Mouse (Mus musculus): ENCODE measurements around the gene Npvf. TPM values are rescaled to one million over a fixed set of nuclear protein-coding genes. Genes with fewer than 3 reads are reported as not detected.

The Npvf gene
- total RNA-seq, 1 experiment: not detected

GRCm38 (mm10) chr6:50658466-50658865 is 4.2 kb upstream of the Npvf start:
- no peaks in the 10 kb centered on the region for H3K36me3 ChIP-seq (ENCODE audit: control insufficient read depth, insufficient read depth, low read length, poor library complexity, severe bottlenecking)
- H3K4me3 ChIP-seq (ENCODE audit: insufficient read depth in 1 of 2, low read depth in 1 of 2, low read length in 2 of 2, poor library complexity in 1 of 2, severe bottlenecking in 1 of 2): no peak overlapping the region
- H3K9ac ChIP-seq (ENCODE audit: insufficient read depth, low read depth, low read length, poor library complexity, severe bottlenecking): no peak overlapping the region
- TF ChIP-seq ZC3H11A (IDR thresholded peaks at IDR 0.05; ENCODE audit: borderline replicate concordance, low read depth, low read length): no peak
- no peak for TF ChIP-seq MAFK (IDR thresholded peaks at IDR 0.05; ENCODE audit: insufficient read depth, low read depth, low read length)
- TF ChIP-seq CHD2 (IDR thresholded peaks at IDR 0.05; ENCODE audit: low read depth, low read length): no peak
- TF ChIP-seq ZNF384 (IDR thresholded peaks at IDR 0.05; ENCODE audit: low read depth, low read length): no peak
- no peak for TF ChIP-seq HCFC1 (IDR thresholded peaks at IDR 0.05; ENCODE audit: borderline replicate concordance, insufficient read depth, low read length)
- H3K4me1 ChIP-seq (ENCODE audit: control insufficient read depth in 2 of 2, insufficient read depth in 2 of 2, low read length in 2 of 2, poor library complexity in 1 of 2): no peaks in the 10 kb centered on the region
- H3K27ac ChIP-seq (ENCODE audit: insufficient read depth, low read depth, low read length, poor library complexity, severe bottlenecking): no peak overlapping the region
- H3K9me3 ChIP-seq (ENCODE audit: control insufficient read depth, insufficient read depth, low read depth, low read length): no peaks in the 10 kb centered on the region
- DNase-seq (ENCODE audit: low read depth, low spot score): no peak
- in situ Hi-C loops (cut with MboI; ENCODE audit: low sequenced_read_pairs in 2 of 2, unreplicated experiment in 2 of 2): no loop called here

- no peak for TF ChIP-seq HCFC1 (IDR thresholded peaks at IDR 0.05; ENCODE audit: borderline replicate concordance, insufficient read depth, low read length)
- no peak for TF ChIP-seq MAFK (IDR thresholded peaks at IDR 0.05; ENCODE audit: insufficient read depth, low read depth, low read length)
- no peak overlapping the region for H3K27ac ChIP-seq (ENCODE audit: insufficient read depth, low read depth, low read length, poor library complexity, severe bottlenecking)
- in situ Hi-C loops (cut with MboI; ENCODE audit: low sequenced_read_pairs in 2 of 2, unreplicated experiment in 2 of 2): no loop called here
These were observed 3.8 kb upstream of the Npvf start for GRCm38 (mm10) chr6:50658018-50658417.

GRCm38 (mm10) chr6:50656426-50656825 is 2.2 kb upstream of the Npvf start:
- DNase-seq (ENCODE audit: low read depth, low spot score): no peak
- no peak overlapping the region for H3K4me3 ChIP-seq (ENCODE audit: insufficient read depth in 1 of 2, low read depth in 1 of 2, low read length in 2 of 2, poor library complexity in 1 of 2, severe bottlenecking in 1 of 2)
- TF ChIP-seq ZC3H11A (IDR thresholded peaks at IDR 0.05; ENCODE audit: borderline replicate concordance, low read depth, low read length) (no peak), ZNF384 (IDR thresholded peaks at IDR 0.05; ENCODE audit: low read depth, low read length) (no peak), MAFK (IDR thresholded peaks at IDR 0.05; ENCODE audit: insufficient read depth, low read depth, low read length) (no peak), HCFC1 (IDR thresholded peaks at IDR 0.05; ENCODE audit: borderline replicate concordance, insufficient read depth, low read length) (no peak), CHD2 (IDR thresholded peaks at IDR 0.05; ENCODE audit: low read depth, low read length) (no peak)
- no peak overlapping the region for H3K9ac ChIP-seq (ENCODE audit: insufficient read depth, low read depth, low read length, poor library complexity, severe bottlenecking)
- no peak overlapping the region for H3K27ac ChIP-seq (ENCODE audit: insufficient read depth, low read depth, low read length, poor library complexity, severe bottlenecking)
- H3K36me3 ChIP-seq (ENCODE audit: control insufficient read depth, insufficient read depth, low read length, poor library complexity, severe bottlenecking): no peaks in the 10 kb centered on the region
- no peaks in the 10 kb centered on the region for H3K9me3 ChIP-seq (ENCODE audit: control insufficient read depth, insufficient read depth, low read depth, low read length)
- in situ Hi-C loops (cut with MboI; ENCODE audit: low sequenced_read_pairs in 2 of 2, unreplicated experiment in 2 of 2): no loop called here
- H3K4me1 ChIP-seq (ENCODE audit: control insufficient read depth in 2 of 2, insufficient read depth in 2 of 2, low read length in 2 of 2, poor library complexity in 1 of 2): no peaks in the 10 kb centered on the region

More at GRCm38 (mm10) chr6:50658018-50658417, 3.8 kb upstream of the Npvf start:
- no peaks in the 10 kb centered on the region for H3K9me3 ChIP-seq (ENCODE audit: control insufficient read depth, insufficient read depth, low read depth, low read length)
- no peaks in the 10 kb centered on the region for H3K36me3 ChIP-seq (ENCODE audit: control insufficient read depth, insufficient read depth, low read length, poor library complexity, severe bottlenecking)
- no peaks in the 10 kb centered on the region for H3K4me1 ChIP-seq (ENCODE audit: control insufficient read depth in 2 of 2, insufficient read depth in 2 of 2, low read length in 2 of 2, poor library complexity in 1 of 2)
- H3K4me3 ChIP-seq (ENCODE audit: insufficient read depth in 1 of 2, low read depth in 1 of 2, low read length in 2 of 2, poor library complexity in 1 of 2, severe bottlenecking in 1 of 2): no peak overlapping the region
- H3K9ac ChIP-seq (ENCODE audit: insufficient read depth, low read depth, low read length, poor library complexity, severe bottlenecking): no peak overlapping the region
- no peak for DNase-seq (ENCODE audit: low read depth, low spot score)

DNA sequence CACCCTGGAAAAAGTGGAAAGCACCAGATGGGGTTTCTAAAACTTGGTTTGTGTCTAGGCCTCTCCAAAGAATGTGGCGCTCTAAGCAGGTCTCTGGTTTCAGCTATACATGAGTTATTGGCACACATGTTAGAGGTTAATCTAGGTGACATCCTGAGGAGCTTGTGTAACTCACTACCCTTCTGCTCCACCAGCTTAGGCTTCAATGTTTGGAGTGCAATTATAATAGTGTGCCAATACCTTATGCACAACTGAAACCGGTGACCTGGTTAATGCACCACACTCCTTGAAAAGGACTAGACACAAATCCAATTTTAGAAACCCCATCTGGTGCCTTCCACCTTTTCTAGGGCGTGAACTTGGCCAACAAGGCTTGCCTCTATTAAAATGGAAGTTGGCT is 1.7 kb upstream of the Npvf start:
- Histone ChIP-seq H3K27ac (ENCODE audit: insufficient read depth, low read depth, low read length, poor library complexity, severe bottlenecking) (no peak overlapping the region), H3K9me3 (ENCODE audit: control insufficient read depth, insufficient read depth, low read depth, low read length) (no peaks in the 10 kb centered on the region), H3K4me3 (ENCODE audit: insufficient read depth in 1 of 2, low read depth in 1 of 2, low read length in 2 of 2, poor library complexity in 1 of 2, severe bottlenecking in 1 of 2) (no peak overlapping the region), H3K9ac (ENCODE audit: insufficient read depth, low read depth, low read length, poor library complexity, severe bottlenecking) (no peak overlapping the region), H3K36me3 (ENCODE audit: control insufficient read depth, insufficient read depth, low read length, poor library complexity, severe bottlenecking) (no peaks in the 10 kb centered on the region), H3K4me1 (ENCODE audit: control insufficient read depth in 2 of 2, insufficient read depth in 2 of 2, low read length in 2 of 2, poor library complexity in 1 of 2) (no peaks in the 10 kb centered on the region)
- DNase-seq (ENCODE audit: low read depth, low spot score): no peak
- in situ Hi-C loops (cut with MboI; ENCODE audit: low sequenced_read_pairs in 2 of 2, unreplicated experiment in 2 of 2): no loop called here
- TF ChIP-seq ZNF384 (IDR thresholded peaks at IDR 0.05; ENCODE audit: low read depth, low read length) (no peak), ZC3H11A (IDR thresholded peaks at IDR 0.05; ENCODE audit: borderline replicate concordance, low read depth, low read length) (no peak), MAFK (IDR thresholded peaks at IDR 0.05; ENCODE audit: insufficient read depth, low read depth, low read length) (no peak), CHD2 (IDR thresholded peaks at IDR 0.05; ENCODE audit: low read depth, low read length) (no peak), HCFC1 (IDR thresholded peaks at IDR 0.05; ENCODE audit: borderline replicate concordance, insufficient read depth, low read length) (no peak)

GRCm38 (mm10) chr6:50647656-50648055 is 6.6 kb downstream of the Npvf start:
- Histone ChIP-seq H3K4me1 (ENCODE audit: control insufficient read depth in 2 of 2, insufficient read depth in 2 of 2, low read length in 2 of 2, poor library complexity in 1 of 2) (no peaks in the 10 kb centered on the region), H3K9me3 (ENCODE audit: control insufficient read depth, insufficient read depth, low read depth, low read length) (no peaks in the 10 kb centered on the region), H3K36me3 (ENCODE audit: control insufficient read depth, insufficient read depth, low read length, poor library complexity, severe bottlenecking) (no peaks in the 10 kb centered on the region), H3K4me3 (ENCODE audit: insufficient read depth in 1 of 2, low read depth in 1 of 2, low read length in 2 of 2, poor library complexity in 1 of 2, severe bottlenecking in 1 of 2) (no peak overlapping the region), H3K9ac (ENCODE audit: insufficient read depth, low read depth, low read length, poor library complexity, severe bottlenecking) (no peak overlapping the region), H3K27ac (ENCODE audit: insufficient read depth, low read depth, low read length, poor library complexity, severe bottlenecking) (no peak overlapping the region)
- no peak for TF ChIP-seq MAFK (IDR thresholded peaks at IDR 0.05; ENCODE audit: insufficient read depth, low read depth, low read length)
- no peak for TF ChIP-seq HCFC1 (IDR thresholded peaks at IDR 0.05; ENCODE audit: borderline replicate concordance, insufficient read depth, low read length)
- no peak for TF ChIP-seq ZC3H11A (IDR thresholded peaks at IDR 0.05; ENCODE audit: borderline replicate concordance, low read depth, low read length)
- no peak for TF ChIP-seq CHD2 (IDR thresholded peaks at IDR 0.05; ENCODE audit: low read depth, low read length)
- no peak for TF ChIP-seq ZNF384 (IDR thresholded peaks at IDR 0.05; ENCODE audit: low read depth, low read length)
- no peak for DNase-seq (ENCODE audit: low read depth, low spot score)
- in situ Hi-C loops (cut with MboI; ENCODE audit: low sequenced_read_pairs in 2 of 2, unreplicated experiment in 2 of 2): no loop called here
